Mouse (Mus musculus): ENCODE data around the gene Cdh20.

The Cdh20 gene

DNA sequence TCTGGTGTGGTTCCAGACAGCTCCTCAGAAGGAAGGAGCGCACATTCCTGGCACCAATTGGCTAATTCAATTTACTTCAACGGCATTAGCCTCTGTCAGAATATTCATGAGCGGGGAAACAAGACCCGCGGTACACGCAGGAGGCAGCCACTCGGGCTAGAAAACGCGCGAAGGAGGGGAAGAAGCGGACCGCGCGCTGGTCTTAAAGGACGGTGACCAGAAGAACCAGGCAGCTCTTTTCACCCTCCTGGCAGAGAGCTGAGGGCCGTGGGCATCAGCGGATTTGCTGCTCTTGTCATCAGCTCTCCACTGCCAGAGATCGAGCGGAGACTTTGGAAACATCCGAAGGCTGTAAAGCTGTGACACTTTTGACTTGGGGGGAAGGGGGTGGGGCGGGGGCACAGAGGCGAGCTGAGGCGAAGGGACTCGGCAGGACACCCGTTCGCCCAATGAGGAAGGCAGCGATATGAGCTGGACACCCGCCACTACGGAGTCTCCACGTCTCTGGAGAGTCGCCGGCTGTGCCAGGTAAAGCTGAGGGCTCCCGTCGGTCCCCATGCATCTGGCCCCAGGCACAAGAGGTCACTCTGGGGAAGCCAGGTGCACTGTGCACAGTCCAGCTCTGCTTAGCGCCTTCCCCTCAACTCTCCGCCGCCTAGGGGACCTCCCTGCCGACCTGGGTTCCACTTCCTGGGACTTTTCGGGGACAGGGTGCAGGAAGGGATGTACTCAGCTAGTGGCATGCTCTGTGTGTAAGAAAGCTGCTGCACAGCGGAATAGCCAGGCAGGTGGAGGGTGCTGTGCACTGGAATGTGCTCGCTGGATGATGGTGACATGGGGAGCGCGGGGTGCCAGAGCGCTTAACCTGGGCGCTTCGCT lies at the start of gene Cdh20:
Gene Cdh20, plus strand, starts transcription at position 159 of the 879 bp plus-strand sequence.
- no peak for DNase-seq

DNA sequence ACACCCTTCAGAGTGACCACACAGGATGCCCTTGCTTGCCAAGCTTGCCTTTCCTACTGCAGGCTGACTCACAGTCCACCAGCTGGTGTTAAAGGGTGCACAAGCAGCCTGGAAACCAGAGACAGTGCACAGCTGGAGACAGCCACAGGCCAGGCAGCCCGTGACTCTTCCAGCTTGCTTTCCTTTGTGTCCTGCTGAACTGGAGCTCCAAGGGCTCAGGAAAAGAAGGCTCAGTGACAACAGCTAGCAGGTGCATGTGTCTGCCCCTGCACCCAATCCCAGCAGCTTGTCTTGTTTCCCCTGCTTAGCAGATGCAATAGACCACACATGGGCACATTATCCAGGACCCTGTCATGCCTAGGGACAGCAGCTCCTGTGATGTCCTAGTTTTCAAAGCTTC lies 21.5 kb upstream of the Cdh20 start:
- DNase-seq = no peak

DNA sequence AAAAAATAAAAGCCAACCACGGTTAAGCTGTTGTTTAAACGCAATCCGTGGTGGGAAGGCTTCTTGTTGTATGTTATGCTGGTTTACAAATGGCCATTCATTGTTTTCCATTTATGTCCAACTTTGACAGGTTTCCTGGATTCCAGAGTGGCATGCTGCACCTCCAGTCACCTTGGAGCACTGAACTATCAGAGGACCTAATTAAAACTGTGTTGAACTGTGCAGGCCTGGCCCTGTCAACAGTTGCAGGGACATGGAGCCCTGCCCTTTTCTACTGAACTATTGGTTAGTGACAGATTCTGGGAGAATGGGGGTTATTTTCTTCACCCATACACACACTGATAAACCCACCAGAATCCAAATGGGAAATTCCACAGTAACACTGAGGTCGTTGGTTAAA lies 20.9 kb upstream of the Cdh20 start:
- no peak for DNase-seq

DNA sequence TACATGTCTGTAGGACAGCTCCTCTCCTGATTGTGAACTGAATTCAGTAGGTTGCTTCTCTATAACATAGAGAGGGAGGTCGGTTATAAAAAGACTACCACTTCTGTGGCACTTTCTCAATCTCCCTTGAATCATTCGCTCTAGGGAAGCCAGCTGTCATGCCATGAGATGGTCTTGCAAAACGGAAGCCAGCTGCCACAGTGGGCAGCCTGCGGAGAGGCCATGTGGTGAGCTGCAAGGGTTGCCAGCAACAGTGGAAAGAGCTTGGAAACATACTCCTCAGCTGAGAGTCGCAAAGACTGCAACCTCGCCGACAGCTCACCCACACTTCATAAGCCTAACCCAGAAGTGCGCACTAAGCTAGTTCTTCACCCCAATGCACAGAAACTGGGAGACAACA lies 13.8 kb upstream of the Cdh20 start:
- DNase-seq = no peak

DNA sequence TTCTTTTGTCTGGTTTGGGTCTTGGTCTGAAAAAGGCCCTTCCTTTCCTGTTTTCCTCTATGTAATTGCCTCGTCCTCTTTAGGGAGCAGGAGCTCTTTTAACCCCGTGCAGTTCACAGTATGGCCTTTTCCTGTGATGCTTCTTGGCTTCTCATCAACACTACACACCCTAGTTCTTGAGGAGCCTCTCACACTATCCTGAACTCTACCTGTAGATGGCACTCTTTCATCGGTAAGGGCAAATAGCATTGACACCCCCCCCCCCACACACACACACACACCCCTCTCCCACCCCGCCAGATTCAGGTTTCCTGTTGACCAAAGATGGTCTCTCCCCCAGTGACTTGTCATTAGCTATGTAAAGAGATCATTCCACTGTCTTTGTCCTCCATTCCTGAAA lies 12.4 kb upstream of the Cdh20 start:
- DNase-seq = no peak

DNA sequence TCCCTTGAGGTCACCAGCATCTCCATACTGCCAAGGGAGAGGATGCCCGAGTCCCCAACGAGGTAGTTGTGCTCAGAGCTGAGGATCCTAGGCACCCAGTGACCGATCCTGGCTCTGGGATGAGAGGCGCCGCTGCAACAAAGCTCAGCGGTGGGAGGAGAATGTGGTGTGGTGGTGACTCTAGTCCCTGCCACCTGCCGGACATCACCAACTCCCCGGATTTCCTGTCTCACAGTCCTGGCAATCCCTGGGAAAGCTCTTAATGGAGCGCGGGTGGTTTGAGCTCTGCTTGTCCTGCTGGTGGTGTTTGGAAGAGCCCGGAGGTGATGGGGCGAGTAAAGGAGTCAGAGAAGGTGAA lies 900 bp downstream of the Cdh20 start:
- DNase-seq = no peak

DNA sequence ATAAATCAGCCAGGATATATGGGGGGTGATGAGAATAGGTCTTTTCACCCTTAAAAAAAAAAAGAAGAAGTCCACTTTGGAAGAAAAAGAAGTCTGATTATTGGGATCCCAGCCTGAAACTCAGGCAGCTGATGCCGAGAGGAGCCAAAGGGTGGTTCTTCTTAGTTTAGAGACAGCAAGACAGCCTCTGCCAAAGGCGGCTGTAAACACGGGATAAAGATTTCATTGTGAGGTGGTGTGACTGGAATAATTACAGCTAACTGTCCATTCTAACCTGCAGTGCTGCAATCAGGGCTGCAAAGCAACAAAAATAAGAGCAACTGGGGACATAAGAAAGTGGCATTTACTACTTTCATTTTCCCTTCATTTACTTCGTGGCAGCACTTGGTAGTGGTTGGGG lies 3.6 kb downstream of the Cdh20 start:
- no peak for DNase-seq

DNA sequence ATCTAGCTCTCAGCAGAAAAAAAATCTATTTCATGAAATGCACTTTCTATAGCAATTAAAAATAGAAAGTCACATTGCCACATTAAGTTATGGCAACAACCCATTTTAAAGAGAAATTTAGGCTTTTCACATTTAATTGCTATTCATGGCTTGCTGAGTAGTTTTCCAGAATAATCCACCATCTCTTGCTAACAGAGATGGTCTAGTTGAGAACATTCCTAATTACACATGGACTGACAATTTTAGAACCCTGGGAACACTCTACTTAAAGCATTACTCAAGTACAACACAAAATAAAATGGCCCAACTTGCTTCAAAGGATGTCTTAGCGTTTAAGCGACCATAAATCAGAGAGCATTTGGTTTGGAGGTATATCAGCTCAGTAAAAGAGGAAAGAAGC lies 4.9 kb downstream of the Cdh20 start:
- no peak for DNase-seq

DNA sequence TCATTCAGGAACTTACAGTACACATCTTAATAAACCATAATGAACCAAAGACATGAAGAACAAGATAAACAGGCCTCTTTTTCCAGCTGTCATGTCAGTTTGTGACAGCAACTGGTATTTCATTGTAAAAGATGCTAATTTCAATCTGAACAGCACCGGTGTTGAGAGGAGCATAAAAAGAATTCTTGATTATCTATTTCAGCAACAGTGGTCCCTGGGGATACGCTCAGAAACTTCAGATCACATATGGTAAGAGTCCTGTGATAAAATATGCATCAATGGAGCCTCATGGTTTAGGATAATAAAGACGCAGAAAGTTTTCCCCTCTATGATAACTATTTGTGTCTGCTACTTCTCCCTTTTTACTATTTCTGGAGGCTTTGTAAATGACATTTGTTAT lies 25.2 kb downstream of the Cdh20 start:
- DNase-seq = no peak

DNA sequence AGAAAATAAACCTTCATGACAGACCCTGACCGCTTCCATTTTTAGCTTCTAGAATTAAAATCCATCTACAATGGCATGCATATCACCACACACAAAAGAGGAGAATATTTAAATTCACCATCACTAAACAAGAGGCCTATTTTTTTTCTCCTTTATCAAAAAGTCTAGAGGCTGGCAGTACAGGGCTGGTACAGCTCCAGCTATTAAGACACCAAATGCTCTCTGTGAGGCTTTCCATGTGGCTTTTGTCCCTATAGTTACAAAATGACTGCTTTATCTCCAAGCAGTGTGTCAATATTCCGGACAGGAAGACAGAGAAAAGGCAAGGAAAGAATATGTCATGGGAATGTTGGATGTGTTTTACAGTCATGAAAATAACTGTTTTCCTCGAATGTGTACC lies 27.8 kb downstream of the Cdh20 start:
- DNase-seq = no peak

DNA sequence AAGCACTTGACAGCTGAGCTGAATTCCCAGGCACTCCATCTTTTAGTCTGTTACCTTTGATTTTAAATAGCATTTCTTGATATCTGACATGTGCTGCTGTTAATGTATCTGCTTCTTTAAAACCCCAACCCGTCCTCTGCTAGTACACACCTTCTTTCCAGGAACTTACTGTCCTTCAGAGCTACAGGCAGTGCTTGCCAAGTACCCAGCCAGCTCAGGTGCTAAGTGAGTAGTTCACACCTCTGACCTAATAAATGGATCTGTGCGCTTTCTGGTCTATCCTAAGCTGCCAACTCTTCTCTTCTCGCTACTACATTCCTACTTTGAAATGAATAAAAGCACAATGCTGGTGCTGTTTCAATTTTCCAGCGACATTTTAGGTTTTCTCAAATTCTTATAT lies 28.8 kb downstream of the Cdh20 start:
- no peak for DNase-seq

DNA sequence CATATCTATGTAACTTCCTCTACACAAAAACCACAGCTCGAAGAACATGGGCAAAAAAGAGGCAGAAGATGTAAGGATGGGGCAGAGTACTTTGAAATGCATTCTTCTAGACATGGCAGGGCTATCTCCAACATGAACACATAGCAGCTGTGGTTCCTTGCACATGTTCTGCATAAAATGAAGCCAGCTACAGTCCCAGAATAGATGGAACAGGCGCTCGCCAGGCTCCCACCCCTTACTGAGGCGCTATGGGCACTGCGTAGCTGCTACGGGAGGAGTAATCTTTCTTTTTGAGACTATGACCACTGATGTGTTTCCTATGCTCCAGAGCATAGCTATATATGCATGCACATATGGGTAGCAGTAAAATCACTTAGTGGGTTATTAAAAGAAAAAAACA lies 36.4 kb downstream of the Cdh20 start:
- DNase-seq = no peak

DNA sequence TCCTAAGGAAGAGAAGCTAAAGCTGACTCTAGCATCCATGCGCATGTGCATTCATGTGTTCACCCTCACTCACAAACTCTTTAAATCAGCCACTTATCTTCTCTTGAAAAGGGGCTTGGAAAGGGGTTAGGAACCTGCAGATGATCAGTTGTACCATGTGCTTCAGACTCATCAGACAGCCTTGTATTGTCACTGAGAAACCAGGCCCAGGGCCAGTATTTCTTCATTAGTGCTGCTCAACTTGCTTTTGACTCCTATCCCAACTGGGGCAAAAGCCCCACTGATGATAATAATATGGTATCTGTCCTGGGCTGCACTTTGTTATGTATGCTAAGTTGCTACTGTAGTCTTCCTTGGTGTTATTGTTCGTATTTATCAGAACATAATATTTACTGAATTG lies 38.9 kb downstream of the Cdh20 start:
- DNase-seq = no peak

DNA sequence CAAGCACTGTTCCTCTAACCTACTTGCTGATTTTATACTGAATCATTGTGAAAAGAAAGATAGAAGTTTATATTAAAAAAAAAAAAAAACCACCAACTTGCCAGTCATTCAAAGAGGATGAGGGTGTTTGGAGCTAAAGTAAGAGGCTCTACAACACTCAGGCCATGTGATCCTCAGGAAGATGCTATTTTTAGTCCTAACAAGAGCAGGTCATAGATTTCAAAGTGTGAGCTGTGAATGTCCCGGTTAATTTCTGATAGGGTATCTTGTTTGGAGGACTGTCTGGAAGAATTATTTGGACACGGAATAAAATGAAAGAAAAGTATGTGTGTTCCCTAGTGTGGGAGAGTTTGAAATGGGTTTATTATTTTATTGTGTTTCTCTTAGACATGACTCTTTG lies 49.2 kb downstream of the Cdh20 start:
- DNase-seq = no peak

DNA sequence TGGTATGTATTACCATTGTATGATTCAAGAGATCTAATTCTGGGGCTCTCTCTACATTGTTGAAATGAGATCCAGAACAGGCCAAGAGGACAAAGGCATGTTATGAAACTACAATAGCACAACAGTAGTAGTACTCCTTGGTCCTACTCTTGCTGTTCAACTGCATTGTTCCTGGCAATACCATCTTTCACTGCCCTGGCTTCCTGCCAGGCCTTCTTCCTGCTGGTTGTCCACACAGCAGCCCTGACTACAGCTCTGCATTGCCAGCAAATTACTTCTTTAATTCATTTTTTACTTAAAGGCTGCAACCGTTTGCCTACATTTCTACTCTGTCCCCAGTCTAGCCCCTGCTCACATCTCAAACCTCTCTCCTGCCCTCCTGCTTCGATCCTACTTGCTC lies 59.8 kb downstream of the Cdh20 start:
- DNase-seq = no peak

DNA sequence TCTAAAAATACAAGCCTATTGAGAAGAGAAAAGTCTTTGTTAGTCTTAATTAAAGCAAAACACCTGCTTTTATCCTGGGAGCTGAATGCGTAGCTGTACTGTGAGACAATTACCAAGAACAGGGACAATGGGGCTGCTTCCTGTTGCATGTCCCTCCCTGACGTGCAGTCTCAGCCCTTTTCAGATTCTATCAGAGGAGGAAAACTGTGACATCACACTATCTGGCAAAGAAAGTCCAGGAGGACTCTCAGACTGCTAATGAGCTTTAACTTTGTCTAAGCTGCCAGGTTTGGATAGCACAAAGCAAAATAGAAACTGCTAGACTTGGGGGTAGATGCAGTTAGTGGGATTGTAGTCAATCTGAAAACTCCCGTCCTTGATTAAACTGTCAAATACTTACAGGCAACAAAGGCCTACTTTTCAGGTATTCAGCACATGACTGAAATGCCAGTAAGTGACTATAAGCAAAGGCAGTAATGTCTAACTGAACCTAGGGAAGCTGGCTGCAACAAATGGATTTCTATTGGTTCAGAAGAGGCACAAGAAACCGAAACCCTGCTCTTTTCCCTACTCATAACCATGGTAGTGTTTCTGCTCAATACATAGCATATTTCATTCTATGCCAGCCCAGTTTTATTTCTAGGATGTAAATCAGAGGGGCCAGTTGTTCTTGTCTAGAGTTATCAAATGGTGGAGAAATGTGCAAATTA lies 70.0 kb downstream of the Cdh20 start:
- DNase-seq = no peak

DNA sequence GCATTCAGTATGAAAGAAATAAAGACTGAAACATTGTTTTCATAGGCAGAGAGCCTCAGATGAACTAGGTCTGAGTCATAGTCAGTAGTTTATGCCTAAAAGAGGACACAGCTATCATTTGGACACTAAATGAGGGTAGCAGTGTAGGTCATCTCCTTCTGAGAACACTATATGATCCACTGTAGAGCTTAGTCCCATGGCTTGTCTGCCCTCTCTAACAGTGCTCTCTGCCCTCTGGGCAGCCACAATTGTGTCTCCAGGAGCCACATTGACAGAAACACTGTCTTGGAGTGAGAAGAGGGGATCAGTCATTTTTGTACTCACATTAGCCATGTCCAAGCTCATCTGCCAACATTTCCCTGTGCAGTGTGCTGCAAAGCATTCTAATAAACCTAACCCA lies 70.7 kb downstream of the Cdh20 start:
- no peak for DNase-seq

DNA sequence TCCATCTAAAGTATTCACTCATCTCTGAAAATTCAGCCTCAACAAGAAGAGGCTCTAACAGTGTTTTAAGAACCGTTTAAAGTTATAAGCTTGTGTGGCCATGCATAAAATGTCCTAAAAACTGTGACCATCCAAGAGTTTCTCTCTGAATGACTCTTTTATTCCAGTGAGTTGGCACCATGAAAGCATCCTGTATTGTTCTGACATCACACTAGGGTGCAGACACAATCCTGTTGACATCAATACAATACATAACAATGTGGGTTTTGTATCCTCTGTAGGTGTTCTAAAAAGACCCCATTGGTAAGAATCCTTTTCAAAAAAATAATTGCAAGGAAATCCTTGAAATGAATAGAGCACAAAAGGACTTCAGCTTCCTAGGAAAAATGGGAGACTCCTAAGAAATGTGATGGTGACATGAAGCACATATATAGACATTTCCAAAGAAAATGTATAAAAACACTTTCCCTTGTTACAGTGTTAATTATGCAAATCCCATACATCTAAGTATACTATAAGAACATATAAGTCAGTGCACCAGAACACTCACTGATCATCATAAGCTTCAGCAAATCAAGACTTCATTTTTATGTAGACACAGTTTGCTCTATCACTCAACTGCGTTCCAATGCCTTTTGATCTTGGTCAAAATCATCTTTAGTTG lies 80.1 kb downstream of the Cdh20 start:
- DNase-seq = no peak

DNA sequence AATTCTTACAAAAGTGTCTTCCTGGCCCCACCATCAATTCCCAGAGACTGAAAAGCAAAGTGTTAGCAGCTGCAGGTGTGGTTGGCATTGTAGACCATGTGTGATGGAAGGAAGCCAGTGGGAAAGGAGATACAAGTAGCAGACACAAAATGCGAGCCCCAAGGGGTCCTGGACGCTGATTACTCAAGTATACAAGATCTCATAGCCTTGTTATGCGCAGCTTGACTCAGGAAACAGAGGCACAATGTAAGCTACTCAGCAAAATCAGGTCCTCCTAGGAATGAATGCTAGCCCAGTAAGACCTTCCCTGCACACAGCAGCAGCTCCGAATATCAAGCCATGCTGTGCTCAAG lies 80.6 kb downstream of the Cdh20 start:
- DNase-seq = no peak

DNA sequence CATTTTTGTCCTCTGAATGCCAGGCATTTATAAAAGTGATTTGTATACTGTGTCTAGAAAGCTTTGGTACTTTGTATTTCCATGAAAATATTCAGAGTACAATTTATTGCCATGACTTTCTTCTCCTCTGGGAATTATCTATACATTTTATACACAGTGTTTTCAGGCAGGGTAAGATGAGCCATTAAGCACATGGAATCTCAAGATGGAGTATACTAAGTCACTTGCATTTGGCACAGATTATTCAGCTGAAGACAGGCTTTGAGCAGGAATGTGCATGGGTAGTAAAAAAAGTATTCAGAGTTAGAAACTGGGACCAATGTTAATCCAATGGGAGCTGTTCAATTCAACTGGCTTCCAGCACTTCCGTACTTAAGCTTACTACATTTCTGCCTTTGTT lies 109.1 kb downstream of the Cdh20 start:
- DNase-seq = no peak

DNA sequence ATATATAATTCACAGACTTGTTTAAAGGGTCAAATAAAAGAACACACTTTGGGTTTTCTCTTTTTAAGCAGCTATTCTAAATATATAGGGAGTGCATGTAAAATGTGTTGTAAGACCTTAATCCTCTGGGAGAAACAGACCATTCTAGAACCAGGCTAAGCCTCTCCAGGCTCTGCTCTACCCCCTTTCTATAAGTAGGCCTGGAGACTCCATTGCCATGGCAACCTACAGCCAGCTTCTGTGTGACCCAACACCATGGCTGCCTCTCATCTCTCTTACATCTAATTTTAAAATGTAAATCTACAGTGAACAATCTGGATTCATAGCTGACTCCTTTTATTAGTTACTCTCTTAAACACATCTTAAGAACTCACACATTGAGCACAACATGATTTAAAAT lies 133.5 kb downstream of the Cdh20 start:
- DNase-seq = no peak

DNA sequence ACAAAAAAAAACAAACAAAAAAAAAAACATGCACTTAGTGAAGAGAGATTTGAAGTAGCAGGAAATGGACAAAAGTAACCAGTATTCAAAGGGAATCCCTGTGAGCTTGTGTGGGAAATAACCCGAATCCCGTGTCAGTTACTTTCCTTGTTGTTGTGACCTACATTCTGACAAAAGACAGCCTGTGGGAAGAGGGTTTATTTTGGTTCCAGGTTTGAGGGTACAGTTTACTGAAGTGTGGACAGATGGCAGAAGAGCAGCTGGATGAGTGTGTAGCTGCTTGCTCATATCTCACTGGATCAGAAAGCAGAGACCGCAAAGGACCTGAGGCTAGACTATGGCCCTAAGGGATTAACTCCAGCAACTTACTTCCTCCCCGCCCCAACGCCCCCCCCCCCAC lies 135.1 kb downstream of the Cdh20 start:
- no peak for DNase-seq

DNA sequence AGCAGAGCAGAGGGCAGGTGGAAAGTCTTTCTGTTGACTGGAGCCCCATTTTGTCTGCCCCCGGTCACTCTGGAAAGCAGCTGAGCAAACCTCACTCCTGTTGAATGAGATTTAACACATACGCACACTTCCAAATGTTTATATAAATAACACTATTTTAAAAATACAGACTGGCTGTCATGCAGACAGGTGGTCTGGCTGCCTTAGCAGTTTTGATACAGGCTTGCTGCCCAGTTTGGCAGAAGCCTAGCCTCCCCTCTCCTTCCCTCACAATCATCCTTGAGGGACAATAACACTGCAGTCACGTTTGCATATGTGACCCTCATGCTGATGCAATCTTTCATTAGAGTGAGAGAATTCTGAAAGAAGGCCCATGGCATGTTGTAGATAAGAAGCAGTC lies 144.1 kb downstream of the Cdh20 start:
- no peak for DNase-seq

DNA sequence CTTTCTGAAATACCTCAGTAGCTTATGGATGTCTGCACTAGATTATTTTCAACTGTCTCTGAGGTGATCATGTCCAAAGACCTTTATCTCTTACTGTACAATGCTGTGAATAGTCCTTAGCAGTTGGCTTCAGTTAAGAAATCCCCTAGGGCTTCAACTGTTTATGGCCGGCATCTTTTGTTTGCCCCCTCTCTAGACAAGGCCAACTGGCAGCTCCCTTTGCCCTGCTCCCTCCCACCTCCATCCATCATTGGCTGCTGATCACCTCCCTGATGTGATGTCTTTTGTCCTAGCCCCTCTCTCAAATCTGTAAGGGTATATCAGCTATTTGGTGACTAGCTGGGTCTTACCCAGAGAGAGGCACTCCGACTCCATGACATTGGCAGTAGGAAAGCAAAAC lies 148.2 kb downstream of the Cdh20 start:
- no peak for DNase-seq
